Mouse (Mus musculus) adrenal gland, postnatal 0 days (tissue): ENCODE data around the gene Hrnr. TPM values are rescaled to one million over a fixed set of nuclear protein-coding genes. Genes with fewer than 3 reads are reported as not detected.

Source experiments
- polyA plus RNA-seq: library from polyadenylated mRNA; unstranded; fragments of >200 nt; fragmentation: Nextera tagmentation; extraction: Ambion mirVana; gene quantifications from 2 replicates; pipeline ENCODE4 v1.2.1, GENCODE M21; 2015

Gene Hrnr
- 0.03 and 0.28 TPM in 2 replicates for polyA plus RNA-seq

DNA sequence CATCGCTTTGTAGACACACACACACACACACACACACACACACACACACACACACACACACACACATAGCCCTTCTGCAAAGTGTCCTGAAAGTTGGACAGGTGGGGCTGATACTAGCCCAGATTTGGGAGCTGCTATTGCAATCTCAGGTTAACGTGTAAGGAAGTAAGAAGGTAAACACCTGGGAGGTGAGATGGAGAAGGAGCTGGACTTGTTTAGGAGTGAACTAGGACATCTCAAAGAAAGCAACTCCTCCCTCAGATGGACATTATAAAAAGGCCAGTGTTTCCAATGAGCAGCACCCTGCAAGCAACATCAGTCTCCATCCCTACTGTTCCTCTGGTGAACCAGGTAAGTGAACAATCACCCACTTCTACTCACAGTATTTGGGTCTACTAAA is at the start of gene Hrnr:
Gene Hrnr (plus strand): TSS at position 301 of the 400 bp plus-strand sequence.

DNA sequence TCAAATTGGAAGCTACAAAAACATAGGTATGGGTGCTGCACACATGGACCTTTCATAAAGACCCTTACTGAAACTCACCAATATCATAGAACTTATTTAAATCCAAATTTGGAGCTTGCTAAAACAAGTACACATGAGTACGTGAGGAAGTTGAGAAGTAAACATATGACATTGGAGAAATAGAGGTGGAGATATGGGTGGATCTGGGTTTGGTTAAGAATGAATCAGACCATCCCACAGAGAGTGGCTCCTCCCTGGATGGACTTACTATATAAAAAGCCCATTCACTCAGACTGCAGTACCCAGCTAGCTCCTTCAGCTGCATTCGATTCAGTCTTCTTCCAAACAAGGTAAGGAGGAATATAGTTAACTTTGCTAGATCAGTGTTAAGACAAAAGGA is 46.3 kb upstream of the Hrnr start, which contains the start of gene Flg:
Gene Flg (plus strand): TSS at position 301 of the 400 bp plus-strand sequence.

Other genes starting within 250 kb of the Hrnr start
- gene Crnn, start 175.0 kb upstream of the Hrnr start, polyA plus RNA-seq: not detected in 2 replicates
- 0.02 TPM in 1 of 2 replicates, not detected in the other for gene Flg2, start 122.5 kb upstream of the Hrnr start, polyA plus RNA-seq
- gene Flg, start 46.2 kb upstream of the Hrnr start, polyA plus RNA-seq: 0.14 and 1.4 TPM in 2 replicates
- 0.49 TPM in 1 of 2 replicates, not detected in the other for gene Rptn, start 74.0 kb downstream of the Hrnr start, polyA plus RNA-seq
- 0.63 and 1.0 TPM in 2 replicates for gene Tchh, start 122.6 kb downstream of the Hrnr start, polyA plus RNA-seq
- gene Tchhl1, start 149.0 kb downstream of the Hrnr start, polyA plus RNA-seq: 0.06 and 0.33 TPM in 2 replicates
- 1,111 and 1,314 TPM in 2 replicates for gene S100a11, start 200.7 kb downstream of the Hrnr start, polyA plus RNA-seq
- gene S100a10, start 235.3 kb downstream of the Hrnr start, polyA plus RNA-seq: 585 and 1,081 TPM in 2 replicates